Mouse (Mus musculus): Measurements from ENCODE around the gene Txndc9.

Txndc9 gene

GRCm38 (mm10) chr1:37971520-37971919 is 26.2 kb downstream of the Txndc9 start:
- no peak for DNase-seq (ENCODE audit: low spot score)

- DNase-seq (ENCODE audit: low spot score) = no peak
Observed at GRCm38 (mm10) chr1:37968746-37969145, 28.9 kb downstream of the Txndc9 start.

- no peak for DNase-seq (ENCODE audit: low spot score)
Observed at GRCm38 (mm10) chr1:37965571-37965970, 32.1 kb downstream of the Txndc9 start.

GRCm38 (mm10) chr1:37959486-37959885 is 38.2 kb downstream of the Txndc9 start:
- no peak for DNase-seq (ENCODE audit: low spot score)

- DNase-seq (ENCODE audit: low spot score) = no peak
Observed at GRCm38 (mm10) chr1:37958516-37958915, 39.2 kb downstream of the Txndc9 start.

GRCm38 (mm10) chr1:37957659-37958058 is 40.0 kb downstream of the Txndc9 start, which contains the start of gene Lyg1:
Gene Lyg1, minus strand, starts transcription at chr1:37957759.
- no peak for DNase-seq (ENCODE audit: low spot score)

GRCm38 (mm10) chr1:37956690-37957431 is 40.8 kb downstream of the Txndc9 start:
- DNase-seq (ENCODE audit: low spot score) = no peak

- no peak for DNase-seq (ENCODE audit: low spot score)
Observed at GRCm38 (mm10) chr1:37955251-37955650, 42.4 kb downstream of the Txndc9 start.

- DNase-seq (ENCODE audit: low spot score) = no peak
Observed at GRCm38 (mm10) chr1:37954786-37955185, 42.9 kb downstream of the Txndc9 start.

GRCm38 (mm10) chr1:37948906-37949305 is 48.8 kb downstream of the Txndc9 start:
- no peak for DNase-seq (ENCODE audit: low spot score)

Data from ovary, postnatal 14 days (tissue).